Mouse (Mus musculus): Measurements from ENCODE around the gene Amhr2.

DNA sequence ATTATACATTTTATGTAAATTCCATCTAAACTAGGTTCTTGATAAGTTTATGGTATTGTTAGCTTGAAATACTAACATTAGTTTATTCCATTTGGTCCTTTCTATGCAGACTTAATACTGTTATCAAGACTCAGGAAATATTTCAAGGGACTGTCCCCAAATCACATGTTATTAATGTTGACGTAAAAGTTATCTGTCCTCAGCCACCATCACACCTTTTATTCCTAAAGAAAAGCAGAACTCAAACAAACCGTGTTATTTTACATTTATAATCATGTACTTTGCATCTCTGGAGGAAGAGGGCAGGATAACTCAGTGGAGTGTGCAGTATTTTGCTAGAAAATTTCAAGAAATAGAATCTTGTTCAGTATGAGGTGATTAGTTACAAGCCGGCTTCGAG is 12.0 kb upstream of the Amhr2 start:
- no peak for TF ChIP-seq POLR2A (IDR thresholded peaks at IDR 0.05; ENCODE audit: low read depth, low read length)
- no peak for TF ChIP-seq CTCF (IDR thresholded peaks at IDR 0.05; ENCODE audit: extremely low read depth, insufficient read length, insufficient replicate concordance, low read depth, low read length)
